Mouse (Mus musculus) adrenal gland, postnatal 25 days (tissue): ENCODE results near the gene Gtf3c5. TPM values are rescaled to one million over a fixed set of nuclear protein-coding genes. Genes with fewer than 3 reads are reported as not detected.

Experiments used
- DNase-seq: peaks from one replicate; pipeline ENCODE4 v3.0.0; 2021; ENCODE audit warnings: mixed read lengths
- total RNA-seq: library from RNA; stranded (reverse); gene quantifications from 2 replicates; pipeline ENCODE4 v1.2.3, GENCODE M21; 2021

The Gtf3c5 gene
- total RNA-seq, 1 experiment from 2014 or later: 24.4 TPM

GRCm38 (mm10) chr2:28534436-28535262 lies 48.9 kb downstream of the Gtf3c5 start:
- DNase-seq: no peak

- DNase-seq: no peak
Measured at GRCm38 (mm10) chr2:28533901-28534435, 49.6 kb downstream of the Gtf3c5 start.

- DNase-seq: peak; percentile 90
Measured at GRCm38 (mm10) chr2:28532938-28533771, 50.4 kb downstream of the Gtf3c5 start.

GRCm38 (mm10) chr2:28530311-28530710 lies 53.2 kb downstream of the Gtf3c5 start:
- DNase-seq: no peak

GRCm38 (mm10) chr2:28529856-28530255 lies 53.7 kb downstream of the Gtf3c5 start:
- DNase-seq: no peak

GRCm38 (mm10) chr2:28528354-28528730 lies 55.2 kb downstream of the Gtf3c5 start:
- no peak for DNase-seq

- no peak for DNase-seq
Measured at GRCm38 (mm10) chr2:28527436-28528353, 55.9 kb downstream of the Gtf3c5 start.

GRCm38 (mm10) chr2:28525943-28526876 lies 57.3 kb downstream of the Gtf3c5 start:
- no peak for DNase-seq

GRCm38 (mm10) chr2:28525219-28525942 lies 58.2 kb downstream of the Gtf3c5 start:
- DNase-seq: peak; percentile 74

GRCm38 (mm10) chr2:28524406-28524805 lies 59.1 kb downstream of the Gtf3c5 start:
- DNase-seq: peak; percentile 59

GRCm38 (mm10) chr2:28523643-28524117 lies 59.9 kb downstream of the Gtf3c5 start:
- DNase-seq: peak; percentile 93

- no peak for DNase-seq
Measured at GRCm38 (mm10) chr2:28522166-28522565, 61.4 kb downstream of the Gtf3c5 start.

GRCm38 (mm10) chr2:28521571-28522151 lies 61.9 kb downstream of the Gtf3c5 start:
- DNase-seq: peak; percentile 33

- no peak for DNase-seq
Measured at GRCm38 (mm10) chr2:28520581-28520980, 63.0 kb downstream of the Gtf3c5 start.

- no peak for DNase-seq
Measured at GRCm38 (mm10) chr2:28518231-28518630, 65.3 kb downstream of the Gtf3c5 start.

GRCm38 (mm10) chr2:28517206-28517909 lies 66.2 kb downstream of the Gtf3c5 start:
- DNase-seq: peak; percentile 88
